Mouse (Mus musculus) embryonic fibroblast, embryonic 13.5 days (primary cell): ENCODE data around the gene Dnajc4. TPM values are rescaled to one million over a fixed set of nuclear protein-coding genes. Genes with fewer than 3 reads are reported as not detected.

Experiments
- H3K27ac ChIP-seq: 2 replicates; pipeline ENCODE4 v1.5.1; 2012; ENCODE audit warnings: low read length, control low read depth, inconsistent platforms; ENCODE audit not compliant: insufficient read depth
- H3K4me1 ChIP-seq: 2 replicates; pipeline ENCODE4 v1.6.1; 2011; ENCODE audit warnings: low read length; ENCODE audit not compliant: control insufficient read depth, insufficient read depth
- H3K4me3 ChIP-seq: 2 replicates; pipeline ENCODE4 v1.5.1; 2011; ENCODE audit warnings: mild to moderate bottlenecking, control low read depth, low read length; ENCODE audit not compliant: insufficient read depth
- CTCF ChIP-seq: IDR thresholded peaks from 2 replicates; pipeline ENCODE4 v1.5.1; 2011; ENCODE audit warnings: mild to moderate bottlenecking, control low read depth, low read length, moderate library complexity, borderline replicate concordance; ENCODE audit not compliant: insufficient read depth
- POLR2A ChIP-seq: IDR thresholded peaks from 2 replicates; pipeline ENCODE4 v1.6.1; 2011; ENCODE audit warnings: low read depth, mild to moderate bottlenecking, control low read depth, low read length, moderate library complexity
- polyA plus RNA-seq: library from polyadenylated mRNA; stranded (reverse); fragments of >200 nt; gene quantifications from 2 replicates; pipeline ENCODE4 v1.2.4, GENCODE M21; 2011; ENCODE audit warnings: low read depth; ENCODE audit not compliant: missing spikeins, insufficient read length

Gene Dnajc4
- 15.0 and 22.2 TPM in 2 replicates for polyA plus RNA-seq

GRCm38 (mm10) chr19:6992011-6992858, at the start of gene Dnajc4:
Dnajc4 (minus strand) TSS chr19:6992572.
- no peak within 1 kb of the TSS for H3K27ac ChIP-seq
- no peaks in the 10 kb centered on the region; the same call in 1 of the 2 replicates for H3K4me1 ChIP-seq
- peak within 1 kb of the TSS; percentile 63 for H3K4me3 ChIP-seq
- TF ChIP-seq CTCF (no peak), POLR2A (peak; percentile 18)

GRCm38 (mm10) chr19:7041171-7041570, 48.8 kb upstream of the Dnajc4 start:
- Histone ChIP-seq H3K27ac (peak overlapping the region; percentile 88; the same call in 1 of the 2 replicates), H3K4me1 (peaks cover 20% of the 10 kb centered on the region), H3K4me3 (no peak overlapping the region)
- TF ChIP-seq CTCF (no peak), POLR2A (no peak)

DNA sequence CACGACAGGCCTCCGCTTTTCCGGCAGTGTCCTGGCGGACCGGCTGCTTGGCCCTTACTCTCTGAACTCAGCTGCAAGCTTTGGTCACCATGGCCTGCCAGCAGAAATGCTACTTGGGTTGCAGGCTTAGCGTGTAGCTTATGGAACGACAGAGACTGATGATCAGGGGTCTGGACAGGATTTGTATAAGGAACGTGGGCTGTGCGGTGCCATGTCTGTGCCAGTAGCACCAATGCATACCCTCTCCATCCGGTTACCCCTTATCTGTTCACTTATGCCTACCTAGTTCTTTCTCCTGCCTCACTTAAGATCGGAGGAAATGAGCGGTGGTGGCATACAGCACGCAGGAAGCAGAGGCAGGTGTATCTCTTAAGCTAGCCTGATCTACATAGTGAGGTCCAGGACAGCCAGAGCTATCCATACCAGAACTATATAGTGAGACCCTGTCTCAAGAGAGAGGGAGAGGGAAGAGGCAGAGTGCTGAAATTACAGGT, 48.3 kb upstream of the Dnajc4 start:
- Histone ChIP-seq H3K4me3 (peak overlapping the region; percentile 34), H3K27ac (peak overlapping the region; percentile 88), H3K4me1 (peaks cover 20% of the 10 kb centered on the region)
- no peak; the same call in none of the 2 replicates for TF ChIP-seq POLR2A

GRCm38 (mm10) chr19:7039841-7040636, 47.7 kb upstream of the Dnajc4 start, which contains the start of gene Stip1:
Stip1 (minus strand) TSS chr19:7039967.
- Histone ChIP-seq H3K27ac (peak within 1 kb of the TSS; percentile 88), H3K4me1 (peaks cover 20% of the 10 kb centered on the region), H3K4me3 (peak within 1 kb of the TSS; percentile 97)
- TF ChIP-seq POLR2A: peak; percentile 95
- no peak for TF ChIP-seq CTCF

DNA sequence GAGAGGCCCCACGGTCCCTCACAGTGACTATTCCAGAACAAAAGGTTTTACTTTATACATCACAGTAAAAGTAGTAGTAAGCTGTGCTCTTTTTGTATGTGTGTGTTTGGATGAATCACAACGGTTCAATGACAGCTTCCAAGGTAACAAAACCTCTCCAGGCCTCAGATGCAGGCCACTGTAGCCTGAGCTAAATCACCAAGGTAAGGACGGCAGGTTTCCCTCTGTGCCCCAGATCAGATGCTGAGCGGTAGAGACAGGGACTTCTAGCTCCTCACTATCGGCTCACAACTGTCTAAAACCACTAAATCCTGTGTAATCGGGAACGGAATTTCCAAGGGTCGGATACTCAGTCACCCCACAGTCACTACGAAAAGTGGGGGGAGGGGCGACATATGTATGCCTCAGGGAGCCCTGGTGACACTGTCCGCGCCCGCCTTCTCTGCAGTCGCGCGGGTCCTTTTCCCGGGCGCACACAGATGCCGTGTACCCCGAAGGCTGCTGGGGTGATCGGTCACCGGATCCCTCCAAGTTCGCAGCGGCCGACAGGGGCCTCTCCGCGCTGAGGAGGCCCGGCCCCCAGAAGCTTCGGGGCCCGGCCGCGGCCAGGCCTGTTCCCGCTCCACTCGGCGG, 46.8 kb upstream of the Dnajc4 start:
- peak overlapping the region; percentile 97 for H3K4me3 ChIP-seq
- peaks cover 13% of the 10 kb centered on the region for H3K4me1 ChIP-seq
- peak overlapping the region; percentile 20; the same call in 1 of the 2 replicates for H3K27ac ChIP-seq
- TF ChIP-seq POLR2A (no peak), CTCF (no peak)

- Histone ChIP-seq H3K4me3 (no peak overlapping the region), H3K27ac (no peak overlapping the region), H3K4me1 (peaks cover 5% of the 10 kb centered on the region; the same call in 1 of the 2 replicates)
- TF ChIP-seq POLR2A: no peak
- TF ChIP-seq CTCF: no peak
These were observed 41.6 kb upstream of the Dnajc4 start for GRCm38 (mm10) chr19:7034006-7034405.

- H3K4me1 ChIP-seq: no peaks in the 10 kb centered on the region
- H3K27ac ChIP-seq: no peak overlapping the region
- no peak for TF ChIP-seq POLR2A
- no peak for TF ChIP-seq CTCF
- H3K4me3 ChIP-seq: no peak overlapping the region
These were observed 37.2 kb upstream of the Dnajc4 start for GRCm38 (mm10) chr19:7029531-7029930.

DNA sequence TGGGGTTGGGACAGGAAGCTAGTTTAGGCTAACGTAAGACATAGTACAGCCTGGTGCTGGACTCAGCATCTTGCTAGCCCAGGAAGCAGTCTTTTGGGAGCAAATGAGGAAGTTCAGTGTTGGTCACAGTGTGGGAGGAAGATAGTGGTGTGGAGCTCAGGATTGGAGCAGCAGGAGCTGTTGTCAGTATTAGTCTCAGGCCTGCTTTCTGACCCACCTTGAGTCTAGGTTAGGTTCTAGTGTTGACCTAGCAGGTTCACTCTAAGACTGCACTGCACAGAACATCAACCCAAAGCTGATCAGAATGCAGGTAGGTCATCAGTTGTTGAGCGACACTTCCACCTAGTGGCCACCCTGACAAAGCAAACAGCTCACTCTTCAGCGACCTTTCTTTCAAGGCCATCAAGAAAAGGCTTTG, 27.9 kb upstream of the Dnajc4 start:
- Histone ChIP-seq H3K4me1 (no peaks in the 10 kb centered on the region), H3K27ac (no peak overlapping the region), H3K4me3 (no peak overlapping the region)
- TF ChIP-seq POLR2A (no peak), CTCF (peak; percentile 60; the same call in 1 of the 2 replicates)

- TF ChIP-seq POLR2A: no peak
- TF ChIP-seq CTCF: no peak
- H3K27ac ChIP-seq: no peak within 1 kb of the TSS
- no peak within 1 kb of the TSS for H3K4me3 ChIP-seq
- H3K4me1 ChIP-seq: no peaks in the 10 kb centered on the region
These were observed 26.8 kb upstream of the Dnajc4 start, which contains the start of gene Fermt3 for GRCm38 (mm10) chr19:7019191-7019590. Fermt3 (minus strand) TSS chr19:7019469.
